Mouse (Mus musculus): ENCODE data around the gene Dtx3. TPM values are rescaled to one million over a fixed set of nuclear protein-coding genes. Genes with fewer than 3 reads are reported as not detected.

Dtx3 gene
- total and polyA plus RNA-seq, 2 experiments from 2014 or later: 217 to 258 TPM

DNA sequence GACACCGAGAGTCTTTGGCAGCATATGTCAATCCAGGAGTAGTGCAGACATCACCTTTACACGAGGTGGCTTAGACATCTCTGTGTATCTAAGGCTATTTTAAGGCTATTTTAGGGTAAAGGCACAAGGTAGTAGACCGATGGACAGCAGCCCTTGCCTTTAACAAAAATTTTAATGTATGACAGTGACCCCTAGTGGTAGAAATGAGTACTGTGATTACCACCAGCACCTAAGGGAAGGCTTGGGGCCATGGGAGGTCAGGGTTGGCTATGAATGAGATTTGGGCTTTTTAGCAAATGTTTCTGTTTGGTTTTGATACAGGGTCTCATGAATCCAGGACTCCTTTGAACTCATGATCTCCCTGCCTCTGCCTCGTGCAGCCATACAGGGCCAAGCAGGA lies 33.4 kb upstream of the Dtx3 start:
- Histone ChIP-seq H3K36me3 (ENCODE audit: insufficient read depth, low read length) (peaks cover 64% of the 10 kb centered on the region), H3K4me2 (ENCODE audit: low read depth, low read length, poor library complexity, severe bottlenecking) (no peak overlapping the region)

GRCm38 (mm10) chr10:127227163-127227562 lies 31.6 kb upstream of the Dtx3 start:
- no peak for DNase-seq (ENCODE audit: low spot score)
- no peak overlapping the region for H3K27ac ChIP-seq (ENCODE audit: low read depth, low read length)
- 92% methylated on average over 8 of the region's 8 CpGs for WGBS
- no peak overlapping the region for H3K9ac ChIP-seq (replicated peaks; ENCODE audit: low read length, poor library complexity, severe bottlenecking)
- H3K9me3 ChIP-seq (ENCODE audit: low read length): no peaks in the 10 kb centered on the region
- no peaks in the 10 kb centered on the region for H3K4me1 ChIP-seq (ENCODE audit: insufficient read depth, low read length)
- no peak for ATAC-seq (ENCODE audit: low FRiP score)
- no peak overlapping the region for H3K4me2 ChIP-seq (ENCODE audit: low read depth, low read length, poor library complexity, severe bottlenecking)
- peaks cover 48% of the 10 kb centered on the region for H3K36me3 ChIP-seq (ENCODE audit: insufficient read depth, low read length)
- no peak for TF ChIP-seq CTCF (IDR thresholded peaks at IDR 0.05)
- H3K27me3 ChIP-seq (ENCODE audit: insufficient read depth, low read length): no peaks in the 10 kb centered on the region
- no peak overlapping the region for H3K4me3 ChIP-seq (ENCODE audit: low read depth, low read length)

More for the DNA sequence above, 33.4 kb upstream of the Dtx3 start:
- Histone ChIP-seq H3K4me3 (ENCODE audit: low read depth, low read length) (no peak overlapping the region), H3K27ac (ENCODE audit: low read depth, low read length) (no peak overlapping the region), H3K9ac (replicated peaks; ENCODE audit: low read length, poor library complexity, severe bottlenecking) (no peak overlapping the region), H3K4me1 (ENCODE audit: insufficient read depth, low read length) (no peaks in the 10 kb centered on the region), H3K27me3 (ENCODE audit: insufficient read depth, low read length) (no peaks in the 10 kb centered on the region), H3K9me3 (ENCODE audit: low read length) (no peaks in the 10 kb centered on the region)
- ATAC-seq (ENCODE audit: low FRiP score) (no peak), DNase-seq (ENCODE audit: low spot score) (peak; percentile 81)
- WGBS: 22% methylated on average over 4 of the region's 4 CpGs
- peak; percentile 86 for TF ChIP-seq CTCF (IDR thresholded peaks at IDR 0.05)

GRCm38 (mm10) chr10:127226318-127226895 lies 30.9 kb upstream of the Dtx3 start:
- no peak overlapping the region for H3K27ac ChIP-seq (ENCODE audit: low read depth, low read length)
- H3K9ac ChIP-seq (replicated peaks; ENCODE audit: low read length, poor library complexity, severe bottlenecking): no peak overlapping the region
- H3K9me3 ChIP-seq (ENCODE audit: low read length): no peaks in the 10 kb centered on the region
- no peak overlapping the region for H3K4me3 ChIP-seq (ENCODE audit: low read depth, low read length)
- 70% methylated on average over 8 of the region's 8 CpGs for WGBS
- no peaks in the 10 kb centered on the region for H3K4me1 ChIP-seq (ENCODE audit: insufficient read depth, low read length)
- peak; percentile 25; the same call in 1 of the 2 replicates for ATAC-seq (ENCODE audit: low FRiP score)
- no peak for DNase-seq (ENCODE audit: low spot score)
- peak; percentile 55 for TF ChIP-seq CTCF (IDR thresholded peaks at IDR 0.05)
- H3K36me3 ChIP-seq (ENCODE audit: insufficient read depth, low read length): peaks cover 43% of the 10 kb centered on the region
- H3K4me2 ChIP-seq (ENCODE audit: low read depth, low read length, poor library complexity, severe bottlenecking): no peak overlapping the region
- no peaks in the 10 kb centered on the region for H3K27me3 ChIP-seq (ENCODE audit: insufficient read depth, low read length)

DNA sequence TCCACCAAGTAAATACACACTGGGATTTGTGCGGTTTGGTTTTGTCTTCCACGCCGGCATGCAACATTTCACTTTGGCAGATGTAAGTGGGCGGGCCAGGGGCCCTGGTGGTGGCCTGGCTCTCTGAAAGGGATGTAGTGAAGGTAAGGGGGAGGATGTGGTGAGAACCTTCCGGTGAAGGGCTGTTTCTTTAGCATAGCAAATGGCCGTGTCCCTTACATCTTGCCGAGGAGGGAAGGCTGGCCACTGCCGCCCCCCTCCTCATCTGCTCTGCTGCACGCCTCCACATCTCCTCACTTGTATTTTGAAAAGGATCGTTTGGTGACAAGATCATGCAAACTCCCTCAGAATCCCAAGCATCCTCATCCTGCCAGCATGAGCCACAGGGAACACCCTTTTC lies 30.2 kb upstream of the Dtx3 start:
- H3K4me3 ChIP-seq (ENCODE audit: low read depth, low read length): no peak overlapping the region
- H3K27me3 ChIP-seq (ENCODE audit: insufficient read depth, low read length): no peaks in the 10 kb centered on the region
- peaks cover 36% of the 10 kb centered on the region for H3K36me3 ChIP-seq (ENCODE audit: insufficient read depth, low read length)
- H3K4me1 ChIP-seq (ENCODE audit: insufficient read depth, low read length): no peaks in the 10 kb centered on the region
- no peak for TF ChIP-seq CTCF (IDR thresholded peaks at IDR 0.05)
- H3K4me2 ChIP-seq (ENCODE audit: low read depth, low read length, poor library complexity, severe bottlenecking): no peak overlapping the region
- no peaks in the 10 kb centered on the region for H3K9me3 ChIP-seq (ENCODE audit: low read length)
- H3K9ac ChIP-seq (replicated peaks; ENCODE audit: low read length, poor library complexity, severe bottlenecking): no peak overlapping the region
- ATAC-seq (ENCODE audit: low FRiP score) (no peak), DNase-seq (ENCODE audit: low spot score) (no peak)
- H3K27ac ChIP-seq (ENCODE audit: low read depth, low read length): no peak overlapping the region
- WGBS: 21% methylated on average over 10 of the region's 10 CpGs

GRCm38 (mm10) chr10:127225213-127225612 lies 29.7 kb upstream of the Dtx3 start:
- DNase-seq (ENCODE audit: low spot score): no peak
- Histone ChIP-seq H3K4me3 (ENCODE audit: low read depth, low read length) (no peak overlapping the region), H3K9me3 (ENCODE audit: low read length) (no peaks in the 10 kb centered on the region), H3K27ac (ENCODE audit: low read depth, low read length) (no peak overlapping the region), H3K36me3 (ENCODE audit: insufficient read depth, low read length) (peaks cover 31% of the 10 kb centered on the region), H3K27me3 (ENCODE audit: insufficient read depth, low read length) (no peaks in the 10 kb centered on the region), H3K9ac (replicated peaks; ENCODE audit: low read length, poor library complexity, severe bottlenecking) (no peak overlapping the region), H3K4me1 (ENCODE audit: insufficient read depth, low read length) (no peaks in the 10 kb centered on the region), H3K4me2 (ENCODE audit: low read depth, low read length, poor library complexity, severe bottlenecking) (no peak overlapping the region)
- no peak for TF ChIP-seq CTCF (IDR thresholded peaks at IDR 0.05)
- no peak for ATAC-seq (ENCODE audit: low FRiP score)
- WGBS: 21% methylated on average over 6 of the region's 6 CpGs

DNA sequence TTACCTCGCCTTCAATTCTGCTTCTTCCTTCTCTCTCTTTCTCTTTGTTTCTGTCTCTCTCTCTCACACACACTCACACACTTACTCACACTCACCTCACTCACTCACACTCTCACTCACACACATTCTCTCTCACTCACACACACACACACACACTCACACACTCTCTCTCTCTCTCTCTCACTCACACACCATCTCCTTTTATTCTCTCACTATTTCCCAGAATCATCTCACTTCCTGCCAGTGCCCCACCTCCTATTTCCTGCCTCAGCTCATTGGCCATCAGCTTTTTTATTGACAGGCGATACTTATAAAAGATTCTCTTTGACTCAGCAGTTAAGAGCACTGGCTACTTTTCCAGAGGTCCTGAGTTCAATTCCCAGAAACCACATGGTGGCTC lies 22.8 kb upstream of the Dtx3 start:
- WGBS: 93% methylated on average over 2 of the region's 2 CpGs
- ATAC-seq (ENCODE audit: low FRiP score) (no peak), DNase-seq (ENCODE audit: low spot score) (no peak)
- H3K9me3 ChIP-seq (ENCODE audit: low read length): no peaks in the 10 kb centered on the region
- no peaks in the 10 kb centered on the region for H3K36me3 ChIP-seq (ENCODE audit: insufficient read depth, low read length)
- no peak overlapping the region for H3K4me2 ChIP-seq (ENCODE audit: low read depth, low read length, poor library complexity, severe bottlenecking)
- H3K4me1 ChIP-seq (ENCODE audit: insufficient read depth, low read length): no peaks in the 10 kb centered on the region
- no peaks in the 10 kb centered on the region for H3K27me3 ChIP-seq (ENCODE audit: insufficient read depth, low read length)
- no peak for TF ChIP-seq CTCF (IDR thresholded peaks at IDR 0.05)
- H3K9ac ChIP-seq (replicated peaks; ENCODE audit: low read length, poor library complexity, severe bottlenecking): no peak overlapping the region
- H3K4me3 ChIP-seq (ENCODE audit: low read depth, low read length): no peak overlapping the region
- H3K27ac ChIP-seq (ENCODE audit: low read depth, low read length): no peak overlapping the region
